Mouse (Mus musculus) urinary bladder, adult 18-20 months (tissue): ENCODE results near the gene Spaca3.
A peak's percentile ranks its signal among the peaks of the same experiment; 100 is the strongest.

ENCODE experiments used
- DNase-seq, 2 experiments: peaks; one replicate each; pipeline ENCODE4 v3.0.0; 2022; ENCODE audit warnings: low spot score in 2 of 2, mixed read lengths in 2 of 2

The Spaca3 gene

DNA sequence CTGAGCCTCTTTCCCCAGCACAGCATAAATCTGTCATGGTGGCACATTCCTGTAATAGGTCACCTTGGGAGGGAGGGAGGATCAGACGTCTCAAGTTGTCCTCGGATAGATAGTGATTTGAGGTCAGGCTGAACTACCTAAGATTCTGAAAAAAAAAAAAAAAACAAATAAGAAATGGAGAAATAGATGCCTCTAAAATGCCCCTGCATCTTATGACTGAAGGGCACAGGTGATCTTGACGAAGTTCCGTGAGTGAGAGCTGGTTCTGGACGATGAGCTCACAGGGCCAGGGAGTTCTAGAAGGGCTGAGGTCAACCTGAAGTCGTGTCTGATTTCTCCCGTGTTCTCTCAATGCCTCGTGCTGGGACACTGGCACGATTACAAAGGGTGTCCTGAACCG lies at the start of gene Spaca3:
TSS of gene Spaca3 (plus strand) at position 301 of the 400 bp plus-strand sequence.
- DNase-seq, result no peak

DNA sequence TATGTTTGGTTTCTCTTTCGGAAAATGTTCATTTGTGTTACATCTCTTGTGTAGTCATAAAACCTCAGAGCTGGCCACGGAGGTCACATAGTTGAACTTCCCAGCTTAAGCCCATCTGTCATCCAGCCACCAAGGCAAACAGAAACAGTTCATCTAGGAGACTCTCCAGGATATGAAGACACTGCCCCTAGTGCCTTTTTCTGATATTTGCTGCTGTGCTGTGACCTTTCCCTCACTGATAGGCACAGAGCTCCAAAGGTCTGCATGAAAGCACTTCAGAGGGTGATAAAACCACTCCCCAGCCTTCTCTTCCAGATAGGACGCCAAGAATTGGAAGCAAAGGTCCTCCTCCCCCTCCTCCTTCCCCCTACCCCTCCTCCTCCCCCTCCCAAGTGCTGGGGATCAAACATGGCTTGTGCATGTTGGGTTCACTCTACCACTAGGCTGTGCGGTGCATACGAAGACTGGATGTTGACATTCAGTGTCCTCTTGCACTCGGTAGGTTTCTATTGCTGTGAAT lies 49.6 kb upstream of the Spaca3 start:
- DNase-seq, result no peak

DNA sequence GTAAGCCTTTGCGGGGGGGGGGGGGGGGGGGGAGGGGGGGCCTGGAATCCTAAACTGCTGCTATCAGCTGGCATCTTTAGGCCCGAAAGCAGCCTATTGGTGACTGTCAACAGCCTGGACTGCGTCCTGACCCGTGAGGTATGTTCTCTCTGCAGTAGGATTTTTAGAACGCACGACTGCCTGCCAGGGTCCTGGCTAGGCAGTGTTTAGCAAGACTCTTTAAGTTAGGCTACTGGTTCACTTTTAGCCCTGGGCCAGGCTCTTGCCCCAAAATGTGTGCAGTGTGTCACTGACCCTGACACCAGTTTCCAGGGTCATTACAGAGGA lies 48.5 kb upstream of the Spaca3 start:
- DNase-seq, result no peak

DNA sequence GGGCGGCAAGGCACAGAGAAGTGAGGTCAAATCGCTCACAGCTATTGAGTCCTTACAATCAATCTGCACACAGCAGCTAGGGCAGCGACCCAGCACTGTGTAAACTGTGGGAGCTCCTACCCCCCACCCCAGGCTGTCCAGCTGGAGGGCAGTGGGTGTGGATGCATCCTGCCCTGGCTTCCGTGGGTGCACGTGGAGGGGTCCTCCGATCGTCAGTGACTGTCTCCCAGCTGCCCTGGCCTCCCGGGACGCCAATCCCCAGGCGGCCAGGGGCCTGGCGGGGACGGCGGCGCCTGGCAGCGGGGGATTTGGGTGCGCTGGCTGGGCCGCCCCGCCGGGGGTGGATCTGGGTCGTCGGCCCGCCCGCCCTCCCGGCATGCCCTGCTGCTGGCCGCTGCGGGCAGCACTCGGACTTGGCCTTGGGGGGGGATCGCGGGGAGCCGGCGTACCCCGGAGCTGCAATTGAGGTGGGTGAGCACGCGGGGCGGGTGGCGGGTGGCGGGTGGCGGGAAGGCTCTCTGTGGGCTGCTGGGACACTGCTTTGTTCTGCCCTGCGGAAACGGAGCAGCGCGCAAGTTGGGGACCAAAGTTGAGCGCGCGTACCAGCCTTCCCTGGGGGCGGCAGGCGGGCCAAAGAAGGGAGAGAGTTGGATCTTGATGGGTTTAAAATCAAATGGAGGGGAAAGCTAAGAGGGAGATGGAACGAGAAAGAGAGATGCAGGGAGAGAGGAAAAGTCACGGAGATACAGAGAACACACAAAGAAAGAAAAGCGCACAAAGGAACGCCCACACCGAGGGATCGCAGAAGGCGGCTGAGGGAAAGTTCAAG lies 48.0 kb upstream of the Spaca3 start, which contains the start of gene Tmem98:
TSS of gene Tmem98 (plus strand) at position 183 of the 829 bp plus-strand sequence.
- DNase-seq, result peak; percentile 22 to 43

DNA sequence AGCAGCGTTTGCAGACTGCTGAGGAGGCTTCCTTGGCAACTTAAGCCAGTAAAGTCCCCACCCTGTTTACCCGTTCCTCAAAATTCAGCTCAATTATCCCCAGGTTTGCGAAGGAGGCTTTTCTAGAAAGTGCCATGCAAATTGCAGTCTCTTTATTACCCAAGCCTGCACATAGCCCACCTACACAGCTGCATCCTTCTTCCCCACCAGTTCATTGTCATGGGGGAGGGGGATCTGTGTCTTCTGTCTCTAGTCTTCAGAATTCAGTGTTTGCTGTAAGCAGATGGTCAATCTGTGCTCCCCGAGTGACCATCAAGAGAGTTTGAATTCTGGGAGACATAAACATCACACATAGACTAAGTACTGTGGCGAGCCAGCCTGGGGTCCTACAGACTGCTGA lies 47.0 kb upstream of the Spaca3 start:
- no peak for DNase-seq

DNA sequence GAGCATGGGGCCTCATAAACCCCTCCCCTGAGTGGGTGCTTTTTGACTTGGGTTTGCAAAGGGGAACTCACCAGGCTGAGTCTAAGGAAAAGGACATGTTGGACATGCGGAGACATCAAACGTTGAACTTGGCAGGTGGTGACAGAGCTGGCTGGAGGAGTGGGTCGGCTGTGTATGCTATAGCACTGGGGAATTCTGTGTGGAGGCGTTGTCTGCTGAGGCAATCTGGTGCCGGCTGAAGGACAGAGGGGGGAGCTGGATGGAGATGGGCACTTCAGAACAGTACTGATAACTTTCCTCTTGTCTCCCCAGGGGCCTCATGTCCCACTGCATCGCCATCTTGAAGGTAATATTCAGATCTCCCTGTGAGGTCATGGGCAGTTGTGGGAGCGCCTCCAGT lies 42.8 kb upstream of the Spaca3 start:
- DNase-seq, result no peak

DNA sequence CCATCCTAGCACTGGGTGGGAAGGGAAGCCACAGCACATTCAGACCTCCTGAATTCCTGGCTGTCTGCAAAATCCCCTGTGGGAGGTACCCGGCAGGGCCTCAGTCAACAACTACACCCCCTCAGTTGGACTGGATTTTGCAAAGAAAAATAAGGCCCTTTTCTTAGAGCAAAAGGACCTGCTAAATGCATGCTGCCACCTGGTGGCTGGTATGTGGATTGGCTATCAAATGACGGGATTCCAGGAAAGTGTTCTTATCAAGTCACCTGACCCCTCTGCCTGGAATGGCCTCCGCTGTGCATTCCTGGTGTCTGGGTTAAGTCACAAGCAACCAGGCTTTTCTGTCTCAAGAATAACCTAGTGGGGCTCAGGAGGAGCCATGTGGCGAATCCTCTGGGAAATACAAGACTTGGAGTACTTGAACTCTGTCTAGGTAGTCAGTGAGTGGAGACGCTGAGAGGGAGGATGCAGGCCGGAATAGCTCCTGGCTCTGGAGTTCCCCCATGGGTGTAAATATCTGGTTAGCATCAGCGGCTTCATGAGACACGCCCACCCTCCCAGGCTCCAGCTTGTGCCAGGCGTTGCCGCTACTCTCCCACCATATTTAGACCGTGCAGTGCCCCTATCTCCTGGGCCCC lies 40.0 kb upstream of the Spaca3 start:
- peak; percentile 63 to 68 for DNase-seq

DNA sequence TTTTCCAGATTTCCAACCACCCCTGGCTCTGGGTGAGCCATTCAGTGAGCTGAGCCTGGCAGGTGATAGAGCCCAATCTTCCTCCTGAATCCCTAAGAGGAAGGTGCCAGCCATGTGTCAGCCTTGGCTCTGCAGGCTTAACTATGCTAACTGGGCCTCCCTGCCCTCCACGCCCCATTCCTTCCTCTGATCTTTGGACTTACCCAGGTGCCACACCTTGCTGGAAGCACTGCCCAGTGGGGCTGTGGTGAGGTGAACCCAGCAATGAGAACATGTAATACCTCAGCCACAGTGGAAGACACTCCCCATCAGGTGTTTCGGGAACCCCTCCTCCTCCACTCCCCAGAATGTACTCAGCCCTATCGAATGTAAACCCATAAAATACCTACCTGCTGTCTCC lies 38.1 kb upstream of the Spaca3 start:
- DNase-seq, result peak in 1 of 2 experiments; percentile 22

DNA sequence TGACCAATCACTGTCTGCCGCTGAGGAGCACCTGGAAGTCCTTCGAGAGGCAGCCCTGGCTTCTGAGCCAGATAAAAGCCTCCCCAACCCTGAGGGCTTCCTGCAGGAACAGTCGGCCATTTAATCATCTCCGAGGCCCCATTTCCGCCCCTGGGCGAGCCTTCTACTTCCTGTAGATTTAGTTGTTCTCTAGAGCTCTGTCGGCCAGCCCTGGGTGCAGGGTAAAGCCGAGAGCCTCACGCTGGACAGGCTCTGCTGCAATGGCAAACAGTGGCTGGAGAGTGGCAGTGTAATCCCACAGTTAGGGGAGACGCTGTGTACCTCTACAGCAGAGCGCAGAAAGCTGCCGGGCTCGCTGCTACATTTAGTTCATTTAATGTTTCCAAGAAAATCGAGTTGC lies 36.9 kb upstream of the Spaca3 start:
- DNase-seq, result no peak

DNA sequence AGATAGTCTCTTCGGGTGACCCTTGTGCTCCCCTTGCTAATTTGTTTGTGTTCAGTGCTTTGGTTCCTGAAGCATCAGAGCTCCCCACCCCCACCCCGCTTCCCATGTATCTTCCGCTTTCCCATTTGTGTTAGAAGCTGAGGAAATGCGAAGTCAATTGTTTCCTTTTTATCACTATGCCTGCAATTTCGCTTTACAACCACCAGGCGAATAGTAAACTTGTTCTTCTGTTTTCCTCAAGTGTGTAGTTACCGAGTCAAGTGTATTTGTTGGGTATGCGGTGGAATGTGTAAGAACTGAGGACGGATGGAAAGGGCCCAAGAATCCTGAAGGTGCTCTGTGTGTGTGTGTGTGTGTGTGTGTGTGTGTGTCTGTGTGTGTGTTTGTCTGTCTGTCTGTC lies 36.4 kb upstream of the Spaca3 start:
- no peak for DNase-seq

DNA sequence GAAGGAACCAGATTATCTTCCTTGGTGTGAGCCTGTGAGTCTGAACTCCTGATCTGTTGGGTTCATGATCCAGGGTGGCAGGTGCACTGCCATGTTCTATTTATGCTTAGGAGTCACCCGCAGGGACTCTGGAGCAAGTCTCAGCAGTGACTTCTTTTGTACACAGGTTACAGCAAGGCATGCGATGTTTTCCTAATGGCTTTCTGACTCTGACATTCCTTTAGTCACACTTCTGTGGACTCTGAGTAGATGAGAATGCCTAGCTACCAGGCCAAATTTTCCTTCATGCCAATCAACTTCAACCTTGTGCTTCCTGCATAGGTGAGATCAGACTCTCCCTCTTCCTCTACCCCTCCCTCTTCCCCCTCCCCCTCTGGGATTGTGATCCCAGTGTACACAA lies 22.8 kb upstream of the Spaca3 start:
- no peak for DNase-seq

DNA sequence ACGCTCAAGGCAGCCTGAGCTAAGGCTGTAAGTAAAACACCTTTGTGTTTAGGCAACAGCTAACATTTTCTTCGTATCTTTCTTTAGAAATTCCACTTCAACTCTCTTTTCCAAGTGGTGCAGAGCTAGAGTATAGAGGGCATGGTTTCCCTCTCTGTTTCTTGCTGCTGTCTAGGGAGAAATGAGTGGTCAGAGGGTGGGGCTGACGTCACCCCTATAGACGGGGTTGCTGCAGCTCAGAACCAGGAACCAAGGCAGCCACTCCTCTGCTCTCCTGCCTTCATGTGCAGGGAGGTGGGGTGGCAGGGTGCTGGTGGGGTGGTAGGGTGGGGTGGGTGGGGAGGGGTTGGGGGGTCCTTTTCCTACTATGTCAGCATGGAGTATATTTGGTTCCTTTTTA lies 22.3 kb upstream of the Spaca3 start:
- no peak for DNase-seq

DNA sequence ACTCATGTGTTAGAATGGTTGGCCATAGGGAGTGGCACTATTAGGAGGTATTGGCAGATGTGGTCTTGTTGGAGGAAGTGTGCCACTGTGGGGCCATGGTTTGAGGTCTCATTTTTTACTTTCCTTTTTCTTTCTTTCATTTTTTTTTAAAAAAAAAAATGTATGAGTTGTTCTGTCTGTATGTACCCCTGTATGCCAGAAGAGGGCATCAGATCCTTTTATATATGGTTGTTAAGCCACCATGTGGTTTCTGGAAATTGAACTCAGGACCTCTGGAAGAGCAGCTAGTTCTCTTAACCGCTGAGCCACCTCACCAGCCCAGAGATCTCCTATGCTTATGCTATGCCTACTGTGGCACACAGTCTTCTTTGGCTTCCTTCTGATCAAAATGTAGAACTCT lies 19.4 kb upstream of the Spaca3 start:
- DNase-seq, result no peak

DNA sequence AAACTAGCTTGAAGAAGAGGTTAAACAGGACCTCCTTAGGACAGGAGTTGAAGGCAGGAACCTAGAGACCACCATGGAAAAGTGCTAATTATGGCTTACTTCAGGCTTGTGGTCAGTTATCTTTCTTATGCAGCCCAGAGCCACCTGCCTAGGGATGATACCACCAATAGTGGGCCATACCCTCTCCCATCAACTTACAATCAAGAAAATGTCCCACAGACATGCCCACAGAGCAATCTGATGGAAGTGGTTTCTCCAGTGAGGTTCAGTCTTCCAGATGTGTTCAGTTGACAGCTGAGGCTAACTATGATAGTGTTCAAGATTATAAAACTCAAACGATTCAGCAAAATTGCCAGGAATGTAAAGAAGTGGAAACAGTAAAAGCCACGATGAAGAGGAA lies 14.7 kb upstream of the Spaca3 start:
- DNase-seq, result no peak

DNA sequence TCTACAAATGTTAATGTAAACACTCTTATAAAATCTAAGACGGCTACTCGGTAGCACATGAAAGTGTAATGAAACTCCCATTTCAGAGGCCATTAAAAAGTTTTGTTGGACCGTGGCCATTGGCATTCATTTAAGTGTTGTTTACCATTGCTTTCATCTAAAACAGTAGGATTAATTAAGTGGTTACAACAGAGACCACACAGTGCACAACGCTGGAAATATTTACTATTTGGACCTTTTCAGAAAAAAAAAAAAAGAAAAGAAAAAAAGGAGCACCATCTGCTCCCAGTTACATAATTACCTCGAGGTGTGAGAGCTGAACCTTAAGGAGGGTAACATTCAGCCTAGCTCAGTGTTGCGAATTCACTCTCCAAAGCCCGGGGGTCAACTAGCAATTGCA lies 12.7 kb upstream of the Spaca3 start:
- no peak for DNase-seq

DNA sequence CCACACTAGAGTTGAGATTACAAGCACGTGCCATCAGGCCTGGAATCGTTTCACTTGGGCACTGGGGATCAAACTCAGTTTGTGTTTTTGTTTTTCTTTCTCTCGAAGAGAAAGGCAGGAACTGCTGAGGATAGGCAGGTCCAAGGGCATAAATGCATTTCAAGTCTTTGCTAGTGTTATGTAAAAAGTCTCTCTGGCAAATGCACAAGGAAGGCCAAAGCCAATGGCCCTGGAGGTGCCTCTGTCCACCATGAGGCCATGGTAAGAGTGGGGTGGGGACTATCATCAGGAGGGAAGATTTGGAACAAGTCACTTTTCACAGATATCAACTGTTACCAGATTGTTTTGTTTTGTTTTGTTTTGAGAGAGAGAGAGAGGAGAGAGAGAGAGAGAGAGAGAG lies 12.1 kb upstream of the Spaca3 start:
- DNase-seq, result no peak

DNA sequence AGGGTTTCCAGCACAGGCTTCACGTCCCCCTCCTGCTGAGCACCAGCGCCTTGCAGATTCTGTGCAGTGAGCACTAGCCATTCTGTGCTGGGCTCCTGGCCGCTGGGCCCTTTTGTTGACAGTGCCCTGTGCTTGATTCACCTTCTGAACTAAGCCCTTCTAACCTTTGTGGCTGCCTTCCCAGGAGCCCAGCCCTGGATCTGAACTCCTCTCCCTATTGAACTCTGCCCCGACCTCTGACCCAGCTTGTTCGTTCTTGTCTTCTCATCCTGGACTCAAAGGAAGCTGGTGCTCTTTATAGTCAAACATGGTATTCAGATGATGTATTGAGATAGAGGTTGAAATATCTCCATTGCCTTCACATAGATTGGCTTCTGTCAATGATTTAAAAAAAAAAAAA lies 10.0 kb upstream of the Spaca3 start:
- no peak for DNase-seq

DNA sequence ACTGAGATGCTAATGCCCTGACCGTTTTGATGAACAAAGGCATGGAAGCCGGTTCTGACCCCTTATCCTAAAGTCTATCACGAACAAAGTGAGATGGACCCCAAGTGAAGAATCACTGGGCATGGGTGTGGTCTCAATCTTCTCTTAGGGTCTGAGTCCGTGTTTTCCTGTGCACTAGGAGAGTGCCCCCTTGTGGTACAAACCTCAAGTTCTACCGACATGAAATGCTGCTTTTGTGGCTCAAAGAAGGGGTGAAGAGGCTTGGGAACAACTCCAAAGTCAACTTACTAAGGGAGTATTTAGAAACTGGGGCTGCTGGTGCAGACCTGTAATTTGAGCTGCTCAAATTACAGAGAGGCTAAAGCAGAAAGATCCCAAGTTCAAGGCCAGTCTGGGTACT lies 6.3 kb upstream of the Spaca3 start:
- no peak for DNase-seq

DNA sequence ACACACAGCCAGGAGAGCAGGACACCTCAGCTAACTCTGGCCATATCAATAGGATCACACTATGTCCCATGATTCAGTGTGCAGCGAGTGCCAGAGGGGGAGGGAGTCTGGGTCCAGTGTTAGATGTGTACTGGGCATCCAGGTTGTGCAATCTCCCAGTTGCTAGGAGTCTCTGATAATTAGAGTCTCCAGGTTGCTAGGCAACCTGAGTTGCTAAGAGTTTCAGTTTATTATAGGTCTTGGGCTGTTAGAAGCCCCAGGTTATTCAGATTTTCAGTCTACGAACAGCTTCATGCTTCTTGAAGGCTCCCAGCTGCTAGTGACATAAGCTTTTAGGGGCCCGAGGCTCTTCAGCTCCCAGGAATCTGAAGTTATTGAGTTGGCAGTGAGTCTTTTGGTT lies 5.2 kb upstream of the Spaca3 start:
- no peak for DNase-seq

DNA sequence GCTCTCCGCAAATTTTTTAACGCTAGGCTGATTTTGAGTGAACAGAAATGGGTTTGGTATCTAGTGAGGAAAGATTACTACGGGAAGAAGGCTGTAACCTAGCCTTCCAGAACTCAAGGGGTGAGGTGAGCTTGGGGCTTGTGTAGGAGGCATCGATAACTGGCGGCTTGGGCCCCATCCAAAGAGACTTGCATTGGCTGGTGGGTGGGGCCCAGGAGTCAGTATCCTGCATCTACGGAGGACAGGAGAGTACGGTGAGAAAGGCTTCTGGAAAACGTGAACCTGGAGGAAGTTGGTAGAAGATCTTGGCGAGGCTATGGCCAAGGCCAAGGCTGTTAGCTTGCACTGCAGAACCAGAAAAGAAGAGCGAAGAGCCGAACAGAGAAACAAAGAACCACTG lies 3.7 kb upstream of the Spaca3 start:
- DNase-seq, result no peak

DNA sequence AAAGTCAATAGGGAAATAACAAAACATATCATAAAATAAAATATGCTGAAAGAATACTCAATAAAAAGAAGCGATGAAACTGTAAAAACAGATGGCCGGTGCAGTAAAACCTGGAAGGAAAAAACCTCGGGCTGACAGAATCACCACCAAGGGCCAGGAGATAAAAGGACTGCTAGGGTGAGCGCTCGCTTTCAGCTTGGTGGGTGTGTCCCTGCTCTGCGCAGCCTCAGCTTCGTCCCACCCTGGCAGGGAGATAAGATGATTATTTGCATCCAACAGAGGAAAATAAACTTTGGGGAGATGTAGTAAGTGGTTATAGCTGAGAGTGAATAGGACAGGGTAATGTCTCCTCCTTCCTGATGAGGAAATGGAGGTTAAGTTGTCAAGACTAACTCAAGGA lies 3.3 kb upstream of the Spaca3 start:
- no peak for DNase-seq

DNA sequence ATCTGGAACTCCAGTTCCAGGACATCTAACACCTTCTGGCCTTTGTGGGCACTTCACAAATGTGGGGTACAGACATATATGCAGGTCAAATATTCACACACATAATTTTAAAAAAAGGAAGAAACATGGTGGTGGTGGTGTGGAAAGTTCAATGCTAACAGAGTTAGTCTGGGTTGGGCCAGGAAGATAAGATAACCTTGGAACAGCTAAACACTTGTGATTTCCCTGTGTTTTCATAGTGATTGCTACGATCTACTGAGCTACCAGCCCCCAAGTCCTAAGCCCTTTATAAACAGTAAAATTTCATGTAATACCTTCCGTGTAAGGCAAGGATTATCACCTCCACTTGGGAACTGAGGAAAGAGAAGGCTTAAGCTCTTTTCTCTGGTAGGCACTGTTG lies 1.3 kb upstream of the Spaca3 start:
- no peak for DNase-seq

DNA sequence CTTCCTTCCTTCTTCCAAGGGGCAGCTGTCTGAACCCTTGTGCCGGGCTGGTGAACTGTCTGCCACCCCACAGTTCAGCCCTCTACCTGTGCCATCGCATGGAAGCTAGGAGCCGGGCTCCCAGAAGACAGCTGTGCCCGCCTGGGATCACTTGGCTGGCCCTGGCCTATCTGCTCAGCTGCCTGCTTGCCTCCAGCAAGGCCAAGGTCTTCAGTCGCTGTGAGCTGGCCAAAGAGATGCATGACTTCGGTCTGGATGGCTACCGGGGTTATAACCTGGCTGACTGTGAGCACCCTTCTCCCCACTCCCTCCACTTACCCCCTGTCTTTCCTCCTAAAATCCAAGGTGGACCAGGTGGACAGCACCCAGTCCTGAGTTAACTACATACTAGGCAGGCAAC lies 4.8 kb downstream of the Spaca3 start:
- DNase-seq, result no peak
